In the genomic region with DNA sequence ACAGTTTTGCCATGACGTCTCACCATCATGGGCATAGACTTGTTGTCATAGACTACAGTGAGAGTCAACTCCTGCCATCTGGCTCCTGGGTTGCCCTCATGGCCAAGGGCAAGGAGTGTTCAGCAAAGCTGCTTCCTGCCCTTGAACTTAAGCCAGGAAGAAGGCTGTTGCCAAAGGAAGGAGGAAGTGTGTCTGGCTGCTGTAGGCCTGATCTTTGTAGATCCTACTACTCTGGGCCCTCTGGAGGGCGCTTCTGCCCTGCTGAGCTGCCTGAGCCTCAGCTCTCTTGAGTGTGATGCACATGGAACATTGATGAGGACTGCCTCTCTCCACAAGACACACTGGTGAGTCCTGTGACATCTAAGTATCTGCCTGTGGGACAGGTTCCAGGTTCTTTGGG, we compare ENCODE assay signal across 9 mouse cellular contexts. TPM values are rescaled to one million over a fixed set of nuclear protein-coding genes. Genes with fewer than 3 reads are reported as not detected.
DNase-seq lines count a peak whose midpoint lies in the region; ATAC-seq and TF ChIP-seq lines count a peak whose summit lies in the region.
"Had no signal": no experiment of that assay in that cellular context is flagged by ENCODE, and none has a peak within 500 bp of the region (broad histone marks: within the 10 kb centered on the region; RNA-seq: fewer than 3 reads in every experiment).

No protein-coding gene starts in this region.

- peak; percentile 54 for DNase-seq in urinary bladder, postnatal 14 days (ENCODE audit: low spot score)
- no peak for DNase-seq in urinary bladder, postnatal 10 days (ENCODE audit: low spot score)
- DNase-seq in cerebellum, adult 11-12 months, result peak; percentile 61
- peak; percentile 83 for DNase-seq in layer of hippocampus, adult 9-11 months

- H3K36me3 ChIP-seq in heart, embryonic 13.5 days, result peaks cover 4% of the 10 kb centered on the region; the same call in 1 of the 2 replicates
- H3K36me3 ChIP-seq in neural tube, embryonic 15.5 days, result 0 out of 2 replicates have a peak, but pooled peaks cover 4% of the 10 kb centered on the region

- peaks cover 74% of the 10 kb centered on the region for H3K4me1 ChIP-seq in heart, embryonic 13.5 days
- H3K4me1 ChIP-seq in olfactory bulb, adult 2 months (ENCODE audit: control insufficient read depth, insufficient read depth, low read length), result peaks cover 35% of the 10 kb centered on the region
- H3K4me1 ChIP-seq in neural tube, embryonic 15.5 days, result peaks cover 24% of the 10 kb centered on the region

- no peaks in the 10 kb centered on the region for H3K27me3 ChIP-seq in heart, embryonic 13.5 days (replicated peaks)
- no peaks in the 10 kb centered on the region for H3K27me3 ChIP-seq in neural tube, embryonic 15.5 days (replicated peaks)
- H3K27me3 ChIP-seq: embryonic facial prominence, embryonic 13.5 days; limb, embryonic 15.5 days had no signal

- no peaks in the 10 kb centered on the region for H3K9me3 ChIP-seq in heart, embryonic 13.5 days
- H3K9me3 ChIP-seq in neural tube, embryonic 15.5 days (replicated peaks), result no peaks in the 10 kb centered on the region
- H3K9me3 ChIP-seq: embryonic facial prominence, embryonic 13.5 days; limb, embryonic 15.5 days had no signal

- WGBS in heart, embryonic 13.5 days, result 66% methylated on average over 2 of the region's 2 CpGs
- 36% methylated on average over 2 of the region's 2 CpGs for WGBS in olfactory bulb, adult 2 months
- 75% methylated on average over 2 of the region's 2 CpGs for WGBS in neural tube, embryonic 15.5 days

- H3K9ac ChIP-seq in heart, embryonic 13.5 days, result peak overlapping the region; percentile 51
- no peak overlapping the region for H3K9ac ChIP-seq in neural tube, embryonic 15.5 days (replicated peaks)
- H3K9ac ChIP-seq: limb, embryonic 15.5 days had no signal

- ATAC-seq in heart, embryonic 13.5 days (ENCODE audit: extremely low read depth, insufficient number of reproducible peaks, low FRiP score, low TSS enrichment), result no peak
- no peak for ATAC-seq in neural tube, embryonic 15.5 days (ENCODE audit: low FRiP score)

- no peak overlapping the region for H3K4me3 ChIP-seq in heart, embryonic 13.5 days
- no peak overlapping the region for H3K4me3 ChIP-seq in olfactory bulb, adult 2 months (ENCODE audit: insufficient read depth, low read depth, low read length)
- H3K4me3 ChIP-seq in neural tube, embryonic 15.5 days (replicated peaks), result no peak overlapping the region
- H3K4me3 ChIP-seq: embryonic facial prominence, embryonic 13.5 days; limb, embryonic 15.5 days had no signal

- H3K4me2 ChIP-seq in heart, embryonic 13.5 days, result 0 out of 2 replicates have a peak overlapping the region, but pooled peaks have one; percentile 16
- no peak overlapping the region for H3K4me2 ChIP-seq in neural tube, embryonic 15.5 days
- H3K4me2 ChIP-seq: embryonic facial prominence, embryonic 13.5 days; limb, embryonic 15.5 days had no signal

- no peak for TF ChIP-seq CTCF in olfactory bulb, adult 2 months (IDR thresholded peaks at IDR 0.05; ENCODE audit: insufficient read depth, low read depth, low read length)

- peak overlapping the region; percentile 74 for H3K27ac ChIP-seq in heart, embryonic 13.5 days (replicated peaks)
- H3K27ac ChIP-seq in olfactory bulb, adult 2 months (ENCODE audit: insufficient read depth, low read depth, low read length), result peak overlapping the region; percentile 23; the same call in 1 of the 2 replicates
- no peak overlapping the region for H3K27ac ChIP-seq in neural tube, embryonic 15.5 days (replicated peaks)
- H3K27ac ChIP-seq: embryonic facial prominence, embryonic 13.5 days; limb, embryonic 15.5 days had no signal

- no peak for TF ChIP-seq POLR2A in olfactory bulb, adult 2 months (IDR thresholded peaks at IDR 0.05; ENCODE audit: insufficient read depth, low read depth, low read length)

RNA-seq across cellular contexts. Expression of gene Ell, which starts 20.8 kb away (rescaled TPM):
- polyA plus RNA-seq in heart, embryonic 13.5 days (2015; fragmentation: Nextera tagmentation; extraction: Ambion mirVana), result 11.6 and 12.5 TPM in 2 replicates
- not detected in 2 replicates for polyA plus RNA-seq in olfactory bulb, adult 2 months (2012; ENCODE audit: insufficient read depth, insufficient read length, low replicate concordance, missing spikeins)
- 14.7 and 19.2 TPM in 2 replicates for polyA plus RNA-seq in neural tube, embryonic 15.5 days (2015; fragmentation: Nextera tagmentation; extraction: Ambion mirVana)

RNA-seq across cellular contexts. Expression of gene Kxd1, which starts 32.3 kb away (rescaled TPM):
- polyA plus RNA-seq in heart, embryonic 13.5 days (2015; fragmentation: Nextera tagmentation; extraction: Ambion mirVana), result 65.8 and 71.2 TPM in 2 replicates
- not detected in 2 replicates for polyA plus RNA-seq in olfactory bulb, adult 2 months (2012; ENCODE audit: insufficient read depth, insufficient read length, low replicate concordance, missing spikeins)
- 44.4 and 51.1 TPM in 2 replicates for polyA plus RNA-seq in neural tube, embryonic 15.5 days (2015; fragmentation: Nextera tagmentation; extraction: Ambion mirVana)

RNA-seq across cellular contexts. Expression of gene Fkbp8, which starts 32.6 kb away (rescaled TPM):
- polyA plus RNA-seq in heart, embryonic 13.5 days (2015; fragmentation: Nextera tagmentation; extraction: Ambion mirVana), result 240 and 251 TPM in 2 replicates
- not detected in 2 replicates for polyA plus RNA-seq in olfactory bulb, adult 2 months (2012; ENCODE audit: insufficient read depth, insufficient read length, low replicate concordance, missing spikeins)
- polyA plus RNA-seq in neural tube, embryonic 15.5 days (2015; fragmentation: Nextera tagmentation; extraction: Ambion mirVana), result 381 and 389 TPM in 2 replicates

RNA-seq across cellular contexts. Expression of gene Isyna1, which starts 34.1 kb away (rescaled TPM):
- 135 and 145 TPM in 2 replicates for polyA plus RNA-seq in heart, embryonic 13.5 days (2015; fragmentation: Nextera tagmentation; extraction: Ambion mirVana)
- not detected in 2 replicates for polyA plus RNA-seq in olfactory bulb, adult 2 months (2012; ENCODE audit: insufficient read depth, insufficient read length, low replicate concordance, missing spikeins)
- polyA plus RNA-seq in neural tube, embryonic 15.5 days (2015; fragmentation: Nextera tagmentation; extraction: Ambion mirVana), result 137 and 142 TPM in 2 replicates

RNA-seq across cellular contexts. Expression of gene Ssbp4, which starts 48.6 kb away (rescaled TPM):
- 63.3 and 70.9 TPM in 2 replicates for polyA plus RNA-seq in heart, embryonic 13.5 days (2015; fragmentation: Nextera tagmentation; extraction: Ambion mirVana)
- polyA plus RNA-seq in olfactory bulb, adult 2 months (2012; ENCODE audit: insufficient read depth, insufficient read length, low replicate concordance, missing spikeins), result not detected in 2 replicates
- 170 and 175 TPM in 2 replicates for polyA plus RNA-seq in neural tube, embryonic 15.5 days (2015; fragmentation: Nextera tagmentation; extraction: Ambion mirVana)

Comparison
In these comparisons a context has a peak if more than half of its experiments do, and no peak if none do; other contexts are left out.
1. RNA of gene Ell, which starts 20.8 kb away (polyA plus RNA-seq): not detected in olfactory bulb, adult 2 months; 14.7 to 19.2 TPM in neural tube, embryonic 15.5 days and 11.6 to 12.5 TPM in heart, embryonic 13.5 days; every median in the first group is over 10 times any median in the second.
2. RNA of gene Kxd1, which starts 32.3 kb away (polyA plus RNA-seq): 65.8 to 71.2 TPM in heart, embryonic 13.5 days and 44.4 to 51.1 TPM in neural tube, embryonic 15.5 days; not detected in olfactory bulb, adult 2 months; every median in the first group is over 10 times any median in the second.